Mouse (Mus musculus) heart, embryonic 11.5 days (tissue): ENCODE measurements around the gene Gzmk. TPM values are rescaled to one million over a fixed set of nuclear protein-coding genes. Genes with fewer than 3 reads are reported as not detected.

Experiments
- ATAC-seq: fragments of 200-750 bp; cut with Nextera tagmentation; replicated peaks from 2 replicates; pipeline ENCODE4 v1.8.0; 2017; ENCODE audit warnings: moderate library complexity; ENCODE audit not compliant: insufficient number of reproducible peaks, low FRiP score, low TSS enrichment
- H3K27ac ChIP-seq: fragments of 300-500 bp; sonication (generic); 2 replicates; pipeline ENCODE4 v1.5.1; 2014; ENCODE audit warnings: mild to moderate bottlenecking, low read depth, low read length
- H3K27me3 ChIP-seq: fragments of 300-500 bp; sonication (generic); 2 replicates; pipeline ENCODE4 v1.6.1; 2014; ENCODE audit warnings: mild to moderate bottlenecking, low read length, mixed read lengths; ENCODE audit not compliant: control insufficient read depth, insufficient read depth
- H3K36me3 ChIP-seq: fragments of 300-500 bp; sonication (generic); 2 replicates; pipeline ENCODE4 v1.6.1; 2014; ENCODE audit warnings: mild to moderate bottlenecking, low read length, moderate library complexity, mixed read lengths; ENCODE audit not compliant: control insufficient read depth, insufficient read depth
- H3K4me1 ChIP-seq: fragments of 300-500 bp; sonication (generic); 2 replicates; pipeline ENCODE4 v1.6.1; 2014; ENCODE audit warnings: low read length; ENCODE audit not compliant: control insufficient read depth, insufficient read depth
- H3K4me2 ChIP-seq: fragments of 300-500 bp; sonication (generic); 2 replicates; pipeline ENCODE4 v1.6.1; 2014; ENCODE audit warnings: mild to moderate bottlenecking, moderate library complexity
- H3K4me3 ChIP-seq: fragments of 300-500 bp; sonication (generic); 2 replicates; pipeline ENCODE4 v1.5.1; 2014; ENCODE audit warnings: low read depth, low read length
- H3K9ac ChIP-seq: fragments of 300-500 bp; sonication (generic); 2 replicates; pipeline ENCODE4 v1.6.1; 2014; ENCODE audit warnings: mild to moderate bottlenecking, low read depth, low read length, moderate library complexity
- H3K9me3 ChIP-seq: fragments of 300-500 bp; sonication (generic); replicated peaks from 2 replicates; pipeline ENCODE4 v1.6.1; 2016; ENCODE audit warnings: low read length; ENCODE audit not compliant: control insufficient read depth
- WGBS: fragments of 180-500 bp; shearing (Covaris S2); extraction: QIAGEN DNeasy Blood & Tissue Kit; methylation state at CpG from one replicate; pipeline ENCODE4 v1.1.7; 2014; ENCODE audit not compliant: insufficient replicate concordance; 5-methylcytosine and 5-hydroxymethylcytosine counted together
- polyA plus RNA-seq: library from polyadenylated mRNA; unstranded; fragments of >200 nt; fragmentation: Nextera tagmentation; extraction: Ambion mirVana; gene quantifications from 2 replicates; pipeline ENCODE4 v1.2.1, GENCODE M21; 2014

The Gzmk gene
- not detected in 2 replicates for polyA plus RNA-seq

DNA sequence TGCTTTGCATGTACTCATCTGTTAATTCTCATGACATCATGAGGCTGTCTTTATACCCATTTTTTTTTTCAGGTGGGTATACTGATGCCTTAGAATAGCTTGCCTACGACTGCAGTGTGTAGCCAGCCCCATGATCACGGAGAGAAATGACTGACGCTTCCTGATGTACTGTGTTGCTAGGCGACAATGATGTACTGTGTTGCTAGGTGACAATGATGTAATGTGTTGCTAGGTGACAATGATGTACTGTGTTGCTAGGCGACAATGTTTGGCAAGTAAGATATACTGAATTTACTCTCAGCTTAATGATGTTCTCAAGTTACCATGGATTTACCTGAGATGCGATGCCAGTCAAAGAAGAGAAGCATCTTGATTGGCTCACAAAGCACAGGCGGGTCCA, at the start of gene Gzmk:
Gene Gzmk, minus strand, starts transcription at position 98 of the 400 bp plus-strand sequence.
- ATAC-seq = no peak
- Histone ChIP-seq H3K4me3 (no peak within 1 kb of the TSS), H3K27ac (no peak within 1 kb of the TSS), H3K36me3 (no peaks in the 10 kb centered on the region), H3K27me3 (no peaks in the 10 kb centered on the region), H3K9ac (no peak within 1 kb of the TSS), H3K4me2 (no peak within 1 kb of the TSS), H3K4me1 (peaks cover 9% of the 10 kb centered on the region; the same call in 1 of the 2 replicates), H3K9me3 (no peaks in the 10 kb centered on the region)
- WGBS = 59% methylated on average over 7 of the region's 7 CpGs

GRCm38 (mm10) chr13:113271189-113271588, 45.5 kb upstream of the Gzmk start:
- H3K27me3 ChIP-seq = no peaks in the 10 kb centered on the region
- no peak overlapping the region for H3K27ac ChIP-seq
- H3K36me3 ChIP-seq = no peaks in the 10 kb centered on the region
- WGBS = 88% methylated on average over 8 of the region's 8 CpGs
- H3K9ac ChIP-seq = no peak overlapping the region
- H3K4me1 ChIP-seq = no peaks in the 10 kb centered on the region
- ATAC-seq = no peak
- H3K9me3 ChIP-seq = no peaks in the 10 kb centered on the region
- no peak overlapping the region for H3K4me3 ChIP-seq
- no peak overlapping the region for H3K4me2 ChIP-seq

GRCm38 (mm10) chr13:113269777-113270776, 44.4 kb upstream of the Gzmk start:
- Histone ChIP-seq H3K9ac (no peak overlapping the region), H3K9me3 (no peaks in the 10 kb centered on the region), H3K36me3 (no peaks in the 10 kb centered on the region), H3K4me3 (no peak overlapping the region), H3K27me3 (0 out of 2 replicates have a peak, but pooled peaks cover 2% of the 10 kb centered on the region), H3K27ac (no peak overlapping the region), H3K4me1 (no peaks in the 10 kb centered on the region), H3K4me2 (no peak overlapping the region)
- ATAC-seq = no peak
- WGBS = 52% methylated on average over 18 of the region's 18 CpGs

DNA sequence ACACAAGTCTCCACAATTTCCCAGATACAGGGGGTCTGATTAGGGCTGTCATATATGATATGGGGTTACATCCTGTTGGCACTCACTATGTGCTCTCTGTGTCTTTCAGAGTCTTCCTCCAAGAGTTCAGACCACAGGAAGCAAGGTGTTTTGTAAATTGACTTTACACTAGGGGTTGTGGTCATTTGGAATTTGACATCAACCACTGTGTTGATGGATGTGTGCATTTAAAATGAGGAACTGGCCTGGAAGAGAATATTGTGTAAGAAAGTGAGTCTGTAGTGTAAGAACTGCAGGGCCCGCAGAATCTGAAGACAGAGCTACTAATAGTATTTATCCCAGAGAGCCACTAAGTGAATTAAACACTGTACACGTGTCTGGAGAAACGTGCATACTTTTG, 41.5 kb upstream of the Gzmk start:
- 0 out of 2 replicates have a peak, but pooled peaks cover 2% of the 10 kb centered on the region for H3K27me3 ChIP-seq
- no peaks in the 10 kb centered on the region for H3K4me1 ChIP-seq
- WGBS = 84% methylated on average over 3 of the region's 3 CpGs
- H3K36me3 ChIP-seq = no peaks in the 10 kb centered on the region
- no peak overlapping the region for H3K4me2 ChIP-seq
- ATAC-seq = no peak
- no peaks in the 10 kb centered on the region for H3K9me3 ChIP-seq
- no peak overlapping the region for H3K4me3 ChIP-seq
- no peak overlapping the region for H3K9ac ChIP-seq
- H3K27ac ChIP-seq = no peak overlapping the region

- no peak overlapping the region for H3K4me2 ChIP-seq
- H3K27me3 ChIP-seq = 0 out of 2 replicates have a peak, but pooled peaks cover 2% of the 10 kb centered on the region
- no peak overlapping the region for H3K27ac ChIP-seq
- no peak overlapping the region for H3K4me3 ChIP-seq
- H3K9me3 ChIP-seq = no peaks in the 10 kb centered on the region
- no peak overlapping the region for H3K9ac ChIP-seq
- H3K4me1 ChIP-seq = no peaks in the 10 kb centered on the region
- no peak for ATAC-seq
- WGBS = 34% methylated on average over 9 of the region's 9 CpGs
- H3K36me3 ChIP-seq = no peaks in the 10 kb centered on the region
Observed at GRCm38 (mm10) chr13:113266495-113266951, 40.8 kb upstream of the Gzmk start.

- WGBS = 26% methylated on average over 13 of the region's 13 CpGs
- no peak overlapping the region; the same call in 1 of the 2 replicates for H3K4me2 ChIP-seq
- ATAC-seq = no peak
Observed at GRCm38 (mm10) chr13:113265257-113265656, 39.5 kb upstream of the Gzmk start.

DNA sequence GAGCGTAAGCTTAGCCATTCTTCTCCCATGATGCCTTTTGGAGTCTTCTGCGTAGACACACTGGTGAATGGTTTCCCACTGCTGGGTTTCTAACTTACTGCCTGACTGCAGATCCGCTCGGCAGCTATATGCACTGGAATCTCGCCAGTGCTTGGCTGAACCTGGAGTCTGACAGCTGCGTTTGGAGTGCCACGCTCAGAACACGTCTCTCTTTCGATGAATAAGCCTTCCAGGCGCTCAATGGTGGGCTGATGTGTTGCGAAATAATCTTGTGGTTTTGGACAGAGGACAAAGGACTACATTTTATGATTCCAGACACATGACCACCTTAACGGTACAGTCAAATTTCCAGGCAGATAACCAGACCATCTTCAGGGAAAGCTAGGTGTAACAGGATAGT, 37.1 kb upstream of the Gzmk start:
- 72% methylated on average over 12 of the region's 12 CpGs for WGBS
- Histone ChIP-seq H3K36me3 (no peaks in the 10 kb centered on the region), H3K9me3 (no peaks in the 10 kb centered on the region), H3K4me1 (no peaks in the 10 kb centered on the region), H3K9ac (no peak overlapping the region), H3K4me2 (no peak overlapping the region), H3K4me3 (no peak overlapping the region), H3K27ac (no peak overlapping the region), H3K27me3 (0 out of 2 replicates have a peak, but pooled peaks cover 2% of the 10 kb centered on the region)
- no peak for ATAC-seq

More at GRCm38 (mm10) chr13:113265257-113265656, 39.5 kb upstream of the Gzmk start:
- no peaks in the 10 kb centered on the region for H3K4me1 ChIP-seq
- no peak overlapping the region for H3K4me3 ChIP-seq
- H3K27ac ChIP-seq = no peak overlapping the region
- H3K27me3 ChIP-seq = 0 out of 2 replicates have a peak, but pooled peaks cover 2% of the 10 kb centered on the region
- no peaks in the 10 kb centered on the region for H3K36me3 ChIP-seq
- H3K9me3 ChIP-seq = no peaks in the 10 kb centered on the region
- no peak overlapping the region for H3K9ac ChIP-seq

DNA sequence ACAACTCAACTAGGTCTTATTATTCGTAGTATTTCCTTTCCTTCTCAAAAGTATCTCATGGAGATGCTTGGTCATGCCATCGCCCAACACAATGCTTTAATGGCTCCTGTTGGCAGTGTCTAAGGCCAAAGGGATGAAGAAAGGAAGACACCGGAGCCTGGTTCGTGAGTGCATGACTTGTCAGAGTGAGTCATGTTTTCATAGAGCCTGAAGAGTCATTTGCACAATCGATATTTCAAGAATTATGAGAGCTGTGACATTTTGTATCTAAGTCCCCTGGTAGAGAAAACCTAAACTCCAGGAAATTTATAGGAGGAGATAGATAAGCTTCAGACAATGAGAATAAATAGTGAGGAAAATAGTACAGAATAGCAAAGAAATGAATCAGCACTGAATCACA, 33.5 kb upstream of the Gzmk start:
- WGBS = 79% methylated on average over 5 of the region's 5 CpGs

More for the DNA sequence above, 33.5 kb upstream of the Gzmk start:
- Histone ChIP-seq H3K4me1 (no peaks in the 10 kb centered on the region), H3K36me3 (no peaks in the 10 kb centered on the region), H3K9ac (no peak overlapping the region), H3K27ac (no peak overlapping the region), H3K9me3 (no peaks in the 10 kb centered on the region), H3K27me3 (no peaks in the 10 kb centered on the region), H3K4me3 (no peak overlapping the region), H3K4me2 (no peak overlapping the region)
- no peak for ATAC-seq
